Mouse (Mus musculus): ENCODE data around the gene Rfx7.
"Not testable (repeated sequence)": the region's sequence is repeated elsewhere in the genome, so short reads cannot be mapped to it uniquely, and the experiment has no call there.

Gene Rfx7

DNA sequence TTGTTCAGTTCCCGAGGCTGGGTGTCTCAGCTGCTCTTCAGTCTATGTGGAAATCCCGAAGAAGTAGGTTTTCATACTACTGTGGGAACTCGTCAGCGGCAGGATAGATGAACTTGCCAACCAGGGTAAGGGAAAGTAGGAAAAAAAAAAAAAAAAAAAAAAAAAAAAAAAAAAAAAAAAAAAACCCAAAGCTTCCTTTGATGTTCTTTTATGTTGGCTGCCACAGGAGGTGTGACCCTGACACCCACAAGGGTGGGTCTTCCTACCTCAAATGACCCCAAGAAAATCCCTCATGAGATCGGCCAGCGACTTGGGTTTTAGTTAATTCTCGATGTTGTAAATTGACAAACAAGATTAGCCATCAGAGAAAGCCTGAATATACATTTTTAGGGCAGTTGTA is 104.5 kb downstream of the Rfx7 start:
- in situ Hi-C loops (cut with MboI; ENCODE audit: unreplicated experiment in 2 of 2): loop anchor here (5.0 kb wide), 1 partner anchor 36 kb away; no protein-coding TSS in a partner anchor

- in situ Hi-C loops (cut with MboI; ENCODE audit: unreplicated experiment in 2 of 2): loop anchor here (5.0 kb wide), 1 partner anchor 35 kb away; no protein-coding TSS in a partner anchor
Observed at GRCm38 (mm10) chr9:72637243-72637642, 105.2 kb downstream of the Rfx7 start.

GRCm38 (mm10) chr9:72638951-72639842 is 107.2 kb downstream of the Rfx7 start:
- in situ Hi-C loops (cut with MboI; ENCODE audit: unreplicated experiment in 2 of 2): loop anchor here (5.0 kb wide), 1 partner anchor 33 kb away; no protein-coding TSS in a partner anchor

DNA sequence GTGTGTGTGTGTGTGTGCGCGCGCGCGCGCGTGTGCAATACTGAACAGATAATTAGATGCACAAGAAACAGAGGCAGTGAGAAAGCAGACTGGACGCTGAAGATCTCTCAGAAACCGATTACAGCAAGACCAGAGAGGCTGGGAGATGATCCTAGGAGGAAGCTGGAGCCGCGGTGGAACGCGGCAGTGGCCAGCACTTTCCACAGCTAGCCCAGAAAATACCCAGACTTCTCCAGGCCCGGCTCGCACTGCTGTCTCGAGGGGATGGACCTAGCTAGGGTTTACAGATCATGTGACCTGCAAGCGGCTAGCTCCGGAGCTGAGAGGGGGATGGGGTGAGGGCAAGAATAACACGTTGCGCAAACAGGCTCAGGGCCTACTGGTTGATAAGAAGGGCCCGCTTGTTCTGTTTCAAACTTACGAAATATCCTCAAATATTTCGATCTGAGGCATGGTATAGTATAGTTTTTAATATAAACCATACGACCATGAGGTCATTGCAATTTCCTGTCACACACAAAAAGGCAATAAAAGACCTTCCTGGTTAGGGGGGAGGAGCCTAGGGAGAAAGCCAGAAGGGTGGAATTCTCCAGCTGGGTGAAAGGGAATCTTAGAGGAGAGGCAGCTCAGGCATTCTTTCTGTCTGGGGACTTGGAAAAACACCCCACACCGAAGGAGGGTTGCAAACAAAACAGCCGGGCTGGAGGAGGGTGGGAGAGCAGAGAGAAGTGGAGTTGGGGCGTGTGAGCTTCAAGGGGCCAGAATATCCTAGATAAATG is 108.0 kb downstream of the Rfx7 start:
- in situ Hi-C loops (cut with MboI; ENCODE audit: unreplicated experiment in 2 of 2): loop anchor here (5.0 kb wide), 1 partner anchor 32 kb away; no protein-coding TSS in a partner anchor

GRCm38 (mm10) chr9:72640642-72641041 is 108.6 kb downstream of the Rfx7 start:
- in situ Hi-C loops (cut with MboI; ENCODE audit: unreplicated experiment in 2 of 2): no loop called here

DNA sequence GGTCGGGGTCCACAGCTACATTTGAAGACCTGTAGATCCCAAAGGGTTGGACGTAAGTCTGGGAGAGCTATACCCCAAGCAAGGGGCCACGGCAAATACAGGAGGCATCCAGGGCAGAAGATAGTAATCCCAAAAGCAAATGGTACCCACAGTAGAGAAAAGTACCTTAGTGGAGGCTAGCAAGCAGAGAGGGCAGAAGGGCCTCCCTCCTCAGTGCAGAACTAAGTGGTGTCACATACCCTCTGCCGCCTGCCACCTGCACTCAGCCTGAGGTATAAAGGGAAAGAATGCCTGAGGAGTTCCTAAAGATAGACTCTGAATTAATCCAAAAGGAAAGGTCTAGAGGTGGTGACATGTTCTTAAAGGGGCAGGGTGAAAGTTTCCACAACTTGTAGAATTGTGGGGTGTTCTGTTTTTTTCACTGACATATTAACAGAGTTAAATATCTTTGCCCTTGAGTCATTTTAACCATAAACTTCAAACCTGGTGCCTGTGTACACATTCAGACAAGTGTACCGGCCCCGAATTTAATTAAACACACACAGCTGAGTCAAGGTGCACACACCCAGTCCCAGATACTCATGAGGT is 109.1 kb downstream of the Rfx7 start:
- in situ Hi-C loops (cut with MboI; ENCODE audit: unreplicated experiment in 2 of 2): no loop called here

GRCm38 (mm10) chr9:72642756-72643447 is 110.9 kb downstream of the Rfx7 start:
- in situ Hi-C loops (cut with MboI; ENCODE audit: unreplicated experiment in 2 of 2): not testable (repeated sequence)

- in situ Hi-C loops (cut with MboI; ENCODE audit: unreplicated experiment in 2 of 2): no loop called here
Observed at GRCm38 (mm10) chr9:72643651-72644417, 111.8 kb downstream of the Rfx7 start.

DNA sequence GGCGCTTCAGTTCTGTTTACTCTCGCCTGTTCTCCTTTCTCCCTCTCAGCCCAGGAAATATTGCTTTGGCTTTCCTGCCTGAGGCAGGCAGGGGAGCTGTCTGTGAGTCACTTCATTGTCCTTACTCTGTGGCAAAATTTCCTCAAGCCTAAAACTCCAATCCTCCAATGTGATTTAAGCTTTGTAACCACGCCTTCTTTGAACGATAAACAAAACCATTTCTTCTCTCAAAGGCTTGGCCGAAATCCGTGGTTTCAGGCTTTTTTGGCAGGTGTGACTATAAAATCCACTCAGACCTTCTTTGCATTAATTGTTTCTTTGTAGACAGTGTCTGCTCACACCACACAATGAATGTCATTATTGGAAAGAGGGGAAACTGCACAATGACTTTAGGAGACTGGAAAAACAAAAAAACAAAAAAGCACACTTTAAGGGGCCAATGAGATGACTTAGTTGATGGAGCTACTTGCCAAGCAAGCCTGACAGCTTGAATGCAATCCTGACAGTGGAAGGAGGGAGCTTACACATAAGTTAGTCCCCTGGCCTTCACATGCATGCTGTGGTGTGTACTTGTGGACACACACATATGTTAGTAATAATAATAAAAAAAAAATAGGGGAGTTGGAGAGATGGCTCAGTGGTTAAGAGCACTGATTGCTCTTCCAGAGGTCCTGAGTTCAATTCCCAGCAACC is 112.5 kb downstream of the Rfx7 start:
- in situ Hi-C loops (cut with MboI; ENCODE audit: unreplicated experiment in 2 of 2): no loop called here

- in situ Hi-C loops (cut with MboI; ENCODE audit: unreplicated experiment in 2 of 2): loop anchor here in 1 of 2 experiments (25.0 kb wide), 1 partner anchor 112 kb away; the partner anchor contains the start of gene Rfx7
Observed at GRCm38 (mm10) chr9:72649781-72650180, 117.7 kb downstream of the Rfx7 start.

- in situ Hi-C loops (cut with MboI; ENCODE audit: unreplicated experiment in 2 of 2): loop anchor here in 1 of 2 experiments (25.0 kb wide), 1 partner anchor 116 kb away; the partner anchor contains the start of gene Rfx7
Observed at GRCm38 (mm10) chr9:72652961-72653360, 120.9 kb downstream of the Rfx7 start.

- in situ Hi-C loops (cut with MboI; ENCODE audit: unreplicated experiment in 2 of 2): loop anchor here in 1 of 2 experiments (25.0 kb wide), 1 partner anchor 116 kb away; the partner anchor contains the start of gene Rfx7
Observed at GRCm38 (mm10) chr9:72653533-72653932, 121.5 kb downstream of the Rfx7 start.

- in situ Hi-C loops (cut with MboI; ENCODE audit: unreplicated experiment in 2 of 2): loop anchor here in 1 of 2 experiments (25.0 kb wide), 1 partner anchor 117 kb away; the partner anchor contains the start of gene Rfx7
Observed at GRCm38 (mm10) chr9:72654593-72655242, 122.7 kb downstream of the Rfx7 start.

GRCm38 (mm10) chr9:72655602-72656001 is 123.6 kb downstream of the Rfx7 start:
- in situ Hi-C loops (cut with MboI; ENCODE audit: unreplicated experiment in 2 of 2): loop anchor here in 1 of 2 experiments (25.0 kb wide), 1 partner anchor 118 kb away; the partner anchor contains the start of gene Rfx7

DNA sequence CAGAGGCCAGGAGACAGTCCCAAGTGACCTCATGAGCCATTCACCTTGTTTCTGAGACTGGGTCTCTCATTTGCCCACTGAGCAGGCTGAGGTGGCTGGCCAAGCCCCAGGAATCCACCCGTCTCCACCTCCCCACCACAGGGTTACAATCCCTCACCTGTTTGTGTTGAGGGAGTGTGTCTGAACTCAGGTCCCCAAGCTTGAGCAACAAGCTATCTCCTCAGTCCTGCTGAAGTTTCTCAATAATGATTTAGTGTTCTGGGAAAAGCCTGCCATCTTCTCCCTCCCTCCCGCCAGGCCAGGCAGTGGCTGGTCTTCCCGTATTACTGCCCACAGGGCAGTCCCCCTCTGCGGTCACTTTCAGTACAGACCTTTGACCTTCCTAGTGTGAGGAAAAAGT is 124.5 kb downstream of the Rfx7 start:
- in situ Hi-C loops (cut with MboI; ENCODE audit: unreplicated experiment in 2 of 2): loop anchor here in 1 of 2 experiments (25.0 kb wide), 1 partner anchor 119 kb away; the partner anchor contains the start of gene Rfx7

DNA sequence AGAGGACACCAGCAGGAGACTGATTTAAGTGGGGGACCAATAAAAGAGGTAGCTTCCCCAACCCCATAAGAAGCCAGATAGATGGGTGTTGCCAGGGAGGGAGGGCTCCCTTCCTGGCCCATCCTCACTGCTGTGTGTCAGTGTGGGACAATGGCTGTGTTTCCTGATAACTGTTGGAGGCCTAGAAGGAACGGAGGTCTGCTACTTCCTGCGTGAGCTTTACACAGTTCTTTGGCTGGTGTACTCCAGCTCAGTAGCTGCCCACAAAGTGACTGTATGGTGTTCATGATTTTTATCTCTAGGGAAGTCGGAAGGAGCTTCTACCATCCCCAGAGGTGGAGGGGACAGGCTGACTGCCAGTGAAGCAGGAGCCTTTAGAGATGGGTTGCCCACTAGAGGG is 124.9 kb downstream of the Rfx7 start:
- in situ Hi-C loops (cut with MboI; ENCODE audit: unreplicated experiment in 2 of 2): loop anchor here in 1 of 2 experiments (25.0 kb wide), 1 partner anchor 120 kb away; the partner anchor contains the start of gene Rfx7

DNA sequence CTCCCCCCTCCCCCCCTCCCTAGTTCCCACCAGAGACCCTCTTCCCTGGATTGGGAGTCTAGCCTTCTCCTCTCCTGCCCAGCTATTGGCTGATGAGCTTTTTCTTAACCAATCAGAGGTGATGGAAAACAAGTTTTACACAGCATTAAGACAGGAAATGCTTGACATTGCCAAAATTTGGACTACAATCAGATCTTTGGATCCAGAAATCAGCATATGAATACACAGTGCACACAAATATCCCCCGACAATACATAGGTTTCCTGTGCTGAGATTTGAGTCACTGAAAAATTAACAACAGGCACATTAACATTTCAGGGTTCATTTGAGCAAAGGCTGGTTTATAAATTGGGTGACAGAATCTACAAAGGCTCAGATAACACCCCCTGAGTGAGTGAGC is 125.7 kb downstream of the Rfx7 start:
- in situ Hi-C loops (cut with MboI; ENCODE audit: unreplicated experiment in 2 of 2): loop anchor here in 1 of 2 experiments (25.0 kb wide), 1 partner anchor 120 kb away; the partner anchor contains the start of gene Rfx7

DNA sequence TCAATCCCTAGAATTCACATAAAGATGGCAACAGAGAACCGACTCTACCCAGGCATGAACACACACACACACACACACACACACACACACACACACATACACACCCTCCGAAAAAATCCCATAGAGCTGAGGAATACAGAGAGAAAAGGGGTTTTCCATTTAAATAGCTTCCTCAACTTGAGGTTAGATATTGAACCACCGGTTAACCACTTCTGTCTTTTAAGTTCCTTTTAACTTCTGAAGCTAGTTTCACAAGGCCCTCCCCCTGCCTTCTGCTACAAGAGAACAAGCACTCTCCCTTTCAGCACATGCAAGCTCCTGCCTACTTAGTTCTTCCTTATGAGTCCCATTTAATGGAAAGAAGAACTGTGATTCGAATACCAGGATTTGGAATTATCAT is 128.1 kb downstream of the Rfx7 start:
- in situ Hi-C loops (cut with MboI; ENCODE audit: unreplicated experiment in 2 of 2): loop anchor here in 1 of 2 experiments (25.0 kb wide), 1 partner anchor 123 kb away; the partner anchor contains the start of gene Rfx7
